Mouse (Mus musculus) kidney, adult 2 months (tissue): Measurements from ENCODE around the gene Ppp3ca.

ENCODE experiments used
- CTCF ChIP-seq: fragments of 200-500 bp; conservative IDR thresholded peaks from 2 replicates; pipeline ENCODE4 v1.5.1; 2011; ENCODE audit warnings: low read depth, mild to moderate bottlenecking, control low read depth, low read length, moderate library complexity, mixed read lengths; ENCODE audit not compliant: insufficient read depth, insufficient read length
- POLR2A ChIP-seq: fragments of 200-500 bp; IDR thresholded peaks from one replicate; pipeline ENCODE4 v1.6.1; 2011; ENCODE audit warnings: low read depth, low read length, control low read depth

- no peak for TF ChIP-seq CTCF
- TF ChIP-seq POLR2A: no peak
Measured at GRCm38 (mm10) chr3:136749951-136750350, 80.0 kb downstream of the Ppp3ca start.
